10 mouse cellular contexts compared by ENCODE assay signal in the genomic region with DNA sequence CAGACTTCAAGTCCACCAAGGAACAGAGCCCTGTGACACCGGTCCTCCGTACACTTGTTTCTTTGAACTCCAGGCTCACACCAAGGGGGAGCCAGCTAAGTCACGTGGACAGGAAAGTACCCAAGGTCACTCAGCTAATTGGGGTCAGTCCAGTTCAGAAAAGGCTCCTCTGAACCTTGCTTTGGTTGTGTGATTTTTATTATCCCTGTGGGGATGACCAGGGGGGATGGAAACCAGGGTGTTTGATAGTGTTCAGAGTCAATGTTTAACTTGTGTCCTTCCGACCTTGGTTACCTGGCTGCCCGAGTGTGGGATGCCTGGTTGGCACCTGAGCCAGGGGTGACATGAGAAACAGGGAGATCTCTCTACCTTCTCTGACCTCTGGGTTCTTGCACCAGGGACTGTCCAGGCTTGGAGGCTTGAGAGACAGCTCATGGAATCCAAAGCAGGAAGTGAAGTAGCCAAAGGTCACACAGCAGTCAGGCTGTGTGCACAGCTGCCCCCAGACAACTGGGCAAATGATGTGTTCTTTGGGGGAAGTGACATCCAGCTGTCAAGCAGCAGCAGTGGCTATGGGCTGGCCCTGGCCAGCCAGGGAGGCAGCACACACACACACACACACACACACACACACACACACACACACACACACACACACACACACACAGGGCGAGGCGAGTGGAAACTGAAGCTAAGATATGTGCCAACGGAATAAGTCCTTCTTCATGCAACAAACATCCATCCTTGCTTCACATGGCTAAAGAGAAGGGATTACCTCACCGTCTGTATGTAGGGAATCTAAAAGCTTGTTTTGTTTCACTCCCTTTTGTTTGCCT.
DNase-seq lines count a peak whose midpoint lies in the region; ATAC-seq lines count a peak whose summit lies in the region.
"Had no signal": no experiment of that assay in that cellular context is flagged by ENCODE, and none has a peak within 500 bp of the region (broad histone marks: within the 10 kb centered on the region; RNA-seq: fewer than 3 reads in every experiment).

No protein-coding gene starts in this region.

- WGBS in embryonic facial prominence, embryonic 10.5 days: 44% methylated on average over 8 of the region's 9 CpGs
- 32% methylated on average over 9 of the region's 9 CpGs for WGBS in lung, embryonic 16.5 days

- DNase-seq in NIH3T3 (ENCODE audit: low read depth): peak; percentile 43
- peak; percentile 58 for DNase-seq in embryonic facial prominence, embryonic 10.5 days (ENCODE audit: low spot score)
- peak; percentile 90 for DNase-seq in kidney, postnatal 14 days
- DNase-seq in layer of hippocampus, postnatal 25 days (ENCODE audit: extremely low spot score in 1 of 2, low spot score in 1 of 2): no peak
- DNase-seq in thymus, postnatal 4 days: no peak
- DNase-seq in ovary, postnatal 14 days (ENCODE audit: low spot score): no peak
- DNase-seq in spleen, postnatal 10 days (ENCODE audit: low spot score in 2 of 2): no peak

- H3K9ac ChIP-seq in lung, embryonic 16.5 days (ENCODE audit: low read length): no peak overlapping the region
- H3K9ac ChIP-seq: neural tube, embryonic 13.5 days had no signal

- no peaks in the 10 kb centered on the region for H3K36me3 ChIP-seq in embryonic facial prominence, embryonic 10.5 days (replicated peaks)
- H3K36me3 ChIP-seq in lung, embryonic 16.5 days (ENCODE audit: control insufficient read depth, insufficient read depth, low read length): no peaks in the 10 kb centered on the region
- H3K36me3 ChIP-seq: neural tube, embryonic 13.5 days had no signal

- H3K27me3 ChIP-seq in embryonic facial prominence, embryonic 10.5 days (replicated peaks; ENCODE audit: low read depth, poor library complexity, severe bottlenecking): 0 out of 2 replicates have a peak, but pooled peaks cover 5% of the 10 kb centered on the region
- H3K27me3 ChIP-seq in lung, embryonic 16.5 days (ENCODE audit: control insufficient read depth, insufficient read depth, low read depth, low read length): no peaks in the 10 kb centered on the region
- H3K27me3 ChIP-seq: neural tube, embryonic 13.5 days had no signal

- H3K4me3 ChIP-seq in embryonic facial prominence, embryonic 10.5 days: no peak overlapping the region
- no peak overlapping the region for H3K4me3 ChIP-seq in lung, embryonic 16.5 days (ENCODE audit: low read length)
- H3K4me3 ChIP-seq: neural tube, embryonic 13.5 days had no signal

- peaks cover 43% of the 10 kb centered on the region for H3K4me1 ChIP-seq in embryonic facial prominence, embryonic 10.5 days
- H3K4me1 ChIP-seq in lung, embryonic 16.5 days (replicated peaks; ENCODE audit: control insufficient read depth, insufficient read depth, low read length): peaks cover 10% of the 10 kb centered on the region

- no peak overlapping the region for H3K4me2 ChIP-seq in lung, embryonic 16.5 days (ENCODE audit: low read depth, low read length)
- H3K4me2 ChIP-seq: neural tube, embryonic 13.5 days had no signal

- peak; percentile 90 for ATAC-seq in lung, embryonic 16.5 days (ENCODE audit: low read depth)
- ATAC-seq: hindbrain, postnatal 0 days had no signal

- peak overlapping the region; percentile 74; the same call in 1 of the 2 replicates for H3K27ac ChIP-seq in embryonic facial prominence, embryonic 10.5 days (replicated peaks)
- no peak overlapping the region for H3K27ac ChIP-seq in lung, embryonic 16.5 days (ENCODE audit: low read length)
- H3K27ac ChIP-seq: hindbrain, postnatal 0 days; neural tube, embryonic 13.5 days had no signal

- H3K9me3 ChIP-seq in embryonic facial prominence, embryonic 10.5 days: no peaks in the 10 kb centered on the region
- no peaks in the 10 kb centered on the region for H3K9me3 ChIP-seq in lung, embryonic 16.5 days (ENCODE audit: control insufficient read depth, low read length)
- H3K9me3 ChIP-seq: neural tube, embryonic 13.5 days had no signal

Comparison
In these comparisons a context has a peak if more than half of its experiments do, and no peak if none do; other contexts are left out.
1. DNase-seq: peak in NIH3T3 (single experiment), embryonic facial prominence, embryonic 10.5 days (single experiment) and kidney, postnatal 14 days (single experiment); none in layer of hippocampus, postnatal 25 days (0 of 2), thymus, postnatal 4 days (single experiment), ovary, postnatal 14 days (single experiment) and spleen, postnatal 10 days (0 of 2).